Mouse (Mus musculus) ES-CJ7 (cell line): ENCODE measurements at regions not wholly inside any gene's neighbourhood (a gene's known extent, or its start where the extent isn't known, plus 50 kb on each side); places are given as distances from the start of the nearest gene placed in this dataset.

Experiments used
- DNase-seq: peaks from one replicate; pipeline ENCODE4 v3.0.0; 2011; ENCODE audit warnings: low read depth, low spot score

- DNase-seq, result no peak
Observed at GRCm38 (mm10) chr7:130036235-130036634, 444.6 kb downstream of the Wdr11 start.

GRCm38 (mm10) chr7:130036845-130037572 lies 445.3 kb downstream of the Wdr11 start:
- DNase-seq, result no peak

- DNase-seq, result no peak
Observed at GRCm38 (mm10) chr7:130037573-130037925, 445.9 kb downstream of the Wdr11 start.

GRCm38 (mm10) chr7:130040596-130040995 lies 448.9 kb downstream of the Wdr11 start:
- peak; percentile 3 for DNase-seq

- DNase-seq, result no peak
Observed at GRCm38 (mm10) chr7:130041402-130041965, 449.8 kb downstream of the Wdr11 start.

- no peak for DNase-seq
Observed at GRCm38 (mm10) chr7:130042296-130042910, 450.7 kb downstream of the Wdr11 start.

- no peak for DNase-seq
Observed at GRCm38 (mm10) chr7:130043397-130044234, 452.0 kb downstream of the Wdr11 start.

- DNase-seq, result no peak
Observed at GRCm38 (mm10) chr7:130044235-130044553, 452.5 kb downstream of the Wdr11 start.

- DNase-seq, result no peak
Observed at GRCm38 (mm10) chr7:130044581-130044980, 452.9 kb downstream of the Wdr11 start.

- DNase-seq, result no peak
Observed at GRCm38 (mm10) chr7:130046086-130046485, 454.4 kb downstream of the Wdr11 start.

GRCm38 (mm10) chr7:130047293-130048034 lies 455.8 kb downstream of the Wdr11 start:
- no peak for DNase-seq

GRCm38 (mm10) chr7:130048106-130048772 lies 456.6 kb downstream of the Wdr11 start:
- DNase-seq, result no peak

GRCm38 (mm10) chr7:130049461-130049860 lies 457.8 kb downstream of the Wdr11 start:
- DNase-seq, result no peak

- no peak for DNase-seq
Observed at GRCm38 (mm10) chr7:130050120-130050519, 458.5 kb downstream of the Wdr11 start.

- DNase-seq, result no peak
Observed at GRCm38 (mm10) chr7:130052376-130052775, 460.7 kb downstream of the Wdr11 start.

- DNase-seq, result no peak
Observed at GRCm38 (mm10) chr7:130057708-130058107, 462.5 kb downstream of the Ate1 start.

GRCm38 (mm10) chr7:130058267-130058666 lies 461.9 kb downstream of the Ate1 start:
- no peak for DNase-seq

GRCm38 (mm10) chr7:130059684-130060607 lies 460.2 kb downstream of the Ate1 start:
- no peak for DNase-seq

GRCm38 (mm10) chr7:130064500-130064899 lies 455.7 kb downstream of the Ate1 start:
- DNase-seq, result no peak

GRCm38 (mm10) chr7:130068316-130068715 lies 451.9 kb downstream of the Ate1 start:
- DNase-seq, result no peak
